Mouse (Mus musculus): ENCODE measurements around the gene Ankrd55.
"Not testable (repeated sequence)": the region's sequence is repeated elsewhere in the genome, so short reads cannot be mapped to it uniquely, and the experiment has no call there.

Gene Ankrd55

DNA sequence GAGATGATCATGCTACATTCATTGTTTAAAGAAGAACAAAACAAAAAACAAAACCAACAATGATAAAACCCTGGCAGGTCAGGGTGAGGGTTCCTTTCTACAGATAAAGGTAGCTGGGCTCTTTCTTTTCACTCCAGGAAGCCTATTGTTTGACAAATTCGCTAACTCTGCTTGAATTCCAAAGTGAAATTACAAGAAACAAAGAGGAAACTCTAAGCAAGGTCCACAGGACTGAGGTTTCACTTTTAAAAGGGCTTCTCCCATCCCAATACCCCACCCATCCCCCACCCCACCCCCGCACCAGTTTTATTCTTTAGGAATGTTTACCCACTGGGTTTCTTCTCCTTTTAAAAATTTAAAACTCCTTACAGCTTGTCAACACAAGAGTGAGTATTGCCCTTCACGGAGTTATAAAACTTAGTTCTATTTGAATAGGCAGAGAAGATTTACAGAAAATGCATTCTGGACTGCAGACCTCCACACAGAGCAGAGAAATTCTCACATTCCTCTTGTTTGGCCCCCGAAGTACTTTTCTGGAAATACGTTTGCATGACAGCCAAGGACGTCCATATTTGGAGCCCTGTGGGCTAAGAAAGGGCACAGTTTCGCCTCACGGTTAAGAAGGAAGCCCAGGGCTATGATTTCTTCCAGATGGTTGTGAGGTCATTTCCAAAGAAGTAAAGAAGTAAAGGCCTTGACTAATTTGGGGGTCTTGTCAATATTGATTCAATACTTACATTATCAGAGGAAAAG lies 128.3 kb downstream of the Ankrd55 start:
- no peak for DNase-seq

- no peak for DNase-seq
Observed at GRCm38 (mm10) chr13:112417163-112417523, 128.9 kb downstream of the Ankrd55 start.

- no peak for DNase-seq
Observed at GRCm38 (mm10) chr13:112417861-112418423, 129.7 kb downstream of the Ankrd55 start.

DNA sequence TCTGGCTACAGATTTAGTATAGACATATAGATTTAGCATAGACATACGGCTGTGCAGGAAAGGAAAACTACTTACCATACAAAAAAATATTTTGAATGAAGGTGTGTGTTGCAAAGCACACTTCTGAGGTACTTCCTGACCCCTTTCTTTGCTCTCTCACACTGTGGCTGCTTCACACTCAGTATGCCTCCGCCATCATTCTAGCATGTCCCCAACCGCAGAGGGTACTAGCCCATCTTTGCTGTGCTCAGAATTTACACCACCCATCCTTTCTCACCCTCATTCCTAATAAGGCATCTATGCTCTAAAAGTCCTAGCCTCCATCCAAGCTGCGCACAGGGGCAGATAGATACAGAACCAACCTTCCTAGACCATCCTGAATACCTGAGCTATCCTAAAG lies 130.3 kb downstream of the Ankrd55 start:
- no peak for DNase-seq

DNA sequence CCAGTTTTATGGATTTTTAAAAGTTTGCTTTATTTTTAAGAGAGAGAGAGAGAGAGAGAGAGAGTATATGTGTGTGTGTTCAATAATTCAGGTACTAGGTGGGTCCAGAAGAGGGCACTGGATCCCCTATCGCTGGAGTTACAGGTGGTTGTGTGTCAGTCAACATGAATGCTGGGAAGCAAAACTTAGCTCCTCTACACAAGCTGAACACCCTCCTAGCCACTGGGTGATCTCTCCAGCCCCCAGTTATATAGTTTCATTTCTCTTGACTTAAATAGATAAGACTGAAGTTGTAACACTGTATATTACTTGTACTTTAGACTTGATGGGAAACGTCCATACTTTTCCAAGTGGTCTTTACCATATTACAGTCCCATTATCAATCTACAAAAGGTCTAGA lies 136.0 kb downstream of the Ankrd55 start:
- DNase-seq, result no peak

DNA sequence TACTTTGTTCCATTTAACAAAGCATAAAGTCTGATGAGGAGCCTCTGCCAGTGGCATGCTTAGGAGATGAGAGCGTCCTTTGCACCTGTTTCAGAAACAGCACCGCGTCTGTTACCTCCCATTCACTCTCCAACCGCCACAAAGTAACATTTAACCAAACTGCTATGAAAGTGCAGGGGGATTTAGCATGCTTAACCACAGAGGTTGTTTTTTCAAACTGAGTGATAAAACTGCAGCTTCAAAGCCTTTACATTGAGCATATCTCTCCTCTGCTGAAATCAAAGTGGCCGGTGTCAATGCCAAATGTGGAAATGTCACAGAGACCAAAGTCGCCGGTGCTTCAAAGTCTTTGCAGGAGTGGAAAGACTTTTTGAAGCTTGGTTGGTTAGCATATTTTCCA lies 136.4 kb downstream of the Ankrd55 start:
- no peak for DNase-seq

DNA sequence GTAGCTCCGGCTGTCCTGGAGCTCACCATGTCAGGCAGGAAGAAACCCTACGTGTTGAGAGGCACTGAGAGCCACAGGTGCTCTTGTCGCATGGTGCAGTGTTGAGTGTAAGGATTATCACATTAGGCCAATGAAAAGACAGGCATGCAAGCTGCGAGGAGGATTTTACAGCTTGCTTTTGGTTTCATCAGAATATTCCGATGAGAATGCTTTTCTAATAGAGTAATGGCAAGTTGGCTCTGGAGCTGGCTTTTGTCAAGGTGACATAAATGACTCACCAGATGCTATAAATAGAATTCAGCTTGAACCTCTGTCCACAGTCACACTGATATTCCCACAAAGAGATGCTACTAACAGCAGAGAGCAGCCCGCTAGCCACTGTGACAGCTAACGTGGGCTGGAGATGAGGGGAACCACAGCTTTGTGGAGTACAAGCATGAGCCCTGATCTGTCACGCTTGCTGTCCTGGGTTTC lies 137.0 kb downstream of the Ankrd55 start:
- DNase-seq, result no peak

GRCm38 (mm10) chr13:112426265-112427135 lies 138.2 kb downstream of the Ankrd55 start:
- DNase-seq, result no peak

- DNase-seq, result not testable (repeated sequence)
Observed at GRCm38 (mm10) chr13:112427136-112427470, 138.9 kb downstream of the Ankrd55 start.

DNA sequence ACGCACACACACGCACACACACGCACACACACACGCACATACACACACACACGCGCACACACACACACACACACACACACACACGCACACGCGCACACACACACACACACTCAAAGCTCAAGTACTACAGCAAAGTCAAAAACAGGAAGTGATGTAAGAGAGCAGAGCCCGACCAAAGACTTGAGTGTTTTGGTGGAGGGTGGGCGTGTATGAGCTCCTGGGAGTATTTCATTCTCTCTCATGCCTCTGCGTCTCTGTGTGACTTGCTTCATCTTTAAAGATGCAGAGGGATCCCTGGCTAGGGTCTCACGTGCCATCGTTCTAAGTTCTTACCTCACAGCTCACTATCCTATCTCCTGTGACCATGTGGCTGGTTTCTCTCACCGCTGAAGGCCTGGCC lies 139.3 kb downstream of the Ankrd55 start:
- no peak for DNase-seq

GRCm38 (mm10) chr13:112433271-112433670 lies 145.0 kb downstream of the Ankrd55 start:
- no peak for DNase-seq
